Mouse (Mus musculus): ENCODE measurements around the gene Vmn1r30. TPM values are rescaled to one million over a fixed set of nuclear protein-coding genes. Genes with fewer than 3 reads are reported as not detected.

Gene Vmn1r30
- not detected in 2 replicates for polyA plus RNA-seq (2014; fragmentation: Nextera tagmentation; extraction: Ambion mirVana)

DNA sequence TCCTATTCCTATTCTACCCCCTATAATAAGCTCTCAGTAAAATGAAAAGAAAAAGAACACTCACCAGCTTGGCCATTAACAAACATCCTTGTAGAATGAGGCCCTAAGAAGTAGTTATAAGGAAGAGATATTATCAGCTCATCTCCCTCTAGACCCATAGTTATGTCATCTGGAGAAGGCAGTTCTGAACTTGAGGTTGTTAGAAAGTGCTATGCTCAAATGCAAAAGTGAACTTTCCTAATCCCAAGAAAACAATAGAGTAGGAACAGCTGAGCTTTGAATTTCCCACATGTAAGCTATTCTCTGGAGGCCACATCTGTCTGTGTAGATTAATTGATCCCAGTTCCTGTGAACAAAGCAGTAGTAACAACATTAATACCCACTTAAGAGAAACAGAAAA is at the start of gene Vmn1r30:
TSS of gene Vmn1r30 (minus strand) at position 101 of the 400 bp plus-strand sequence.
- DNase-seq (ENCODE audit: low spot score) = no peak
- no peak for ATAC-seq (replicated peaks; ENCODE audit: insufficient number of reproducible peaks, low FRiP score, low TSS enrichment, low read depth)
- no peaks in the 10 kb centered on the region for H3K27me3 ChIP-seq (ENCODE audit: control insufficient read depth, insufficient read depth, low read length)
- no peaks in the 10 kb centered on the region for H3K9me3 ChIP-seq (replicated peaks; ENCODE audit: control insufficient read depth, low read length)
- H3K9ac ChIP-seq (replicated peaks; ENCODE audit: low read length) = no peak within 1 kb of the TSS
- H3K4me3 ChIP-seq (ENCODE audit: low read depth, low read length) = no peak within 1 kb of the TSS
- no peak within 1 kb of the TSS for H3K4me2 ChIP-seq (ENCODE audit: low read depth, low read length)
- no peaks in the 10 kb centered on the region for H3K36me3 ChIP-seq (replicated peaks; ENCODE audit: control insufficient read depth, insufficient read depth, low read depth, low read length)
- H3K4me1 ChIP-seq (ENCODE audit: control insufficient read depth, insufficient read depth, low read length) = no peaks in the 10 kb centered on the region
- no peak within 1 kb of the TSS for H3K27ac ChIP-seq (replicated peaks; ENCODE audit: low read depth, low read length)

GRCm38 (mm10) chr6:58475230-58475629 is 32.0 kb upstream of the Vmn1r30 start, which contains the start of gene Vmn1r31:
Gene Vmn1r31 (minus strand): TSS chr6:58475330.
- Histone ChIP-seq H3K36me3 (replicated peaks; ENCODE audit: control insufficient read depth, insufficient read depth, low read depth, low read length) (no peaks in the 10 kb centered on the region), H3K27ac (replicated peaks; ENCODE audit: low read depth, low read length) (no peak within 1 kb of the TSS), H3K9me3 (replicated peaks; ENCODE audit: control insufficient read depth, low read length) (no peaks in the 10 kb centered on the region), H3K9ac (replicated peaks; ENCODE audit: low read length) (no peak within 1 kb of the TSS), H3K27me3 (ENCODE audit: control insufficient read depth, insufficient read depth, low read length) (no peaks in the 10 kb centered on the region), H3K4me2 (ENCODE audit: low read depth, low read length) (no peak within 1 kb of the TSS), H3K4me1 (ENCODE audit: control insufficient read depth, insufficient read depth, low read length) (no peaks in the 10 kb centered on the region), H3K4me3 (ENCODE audit: low read depth, low read length) (no peak within 1 kb of the TSS)
- no peak for DNase-seq (ENCODE audit: low spot score)
- ATAC-seq (replicated peaks; ENCODE audit: insufficient number of reproducible peaks, low FRiP score, low TSS enrichment, low read depth) = no peak
- WGBS = 78% methylated on average over 1 of the region's 1 CpGs

Other genes with a start within 250 kb of the Vmn1r30 start
- gene Vmn1r27, start 224.6 kb downstream of the Vmn1r30 start, polyA plus RNA-seq (2014; fragmentation: Nextera tagmentation; extraction: Ambion mirVana) = not detected in 2 replicates
- not detected in 2 replicates for gene Vmn1r28, start 181.3 kb downstream of the Vmn1r30 start, polyA plus RNA-seq (2014; fragmentation: Nextera tagmentation; extraction: Ambion mirVana)
- not detected in 2 replicates for gene Vmn1r29, start 141.8 kb downstream of the Vmn1r30 start, polyA plus RNA-seq (2014; fragmentation: Nextera tagmentation; extraction: Ambion mirVana)
- not detected in 2 replicates for gene Vmn1r31, start 31.9 kb upstream of the Vmn1r30 start, polyA plus RNA-seq (2014; fragmentation: Nextera tagmentation; extraction: Ambion mirVana)
- gene Abcg2, start 141.1 kb upstream of the Vmn1r30 start, polyA plus RNA-seq (2014; fragmentation: Nextera tagmentation; extraction: Ambion mirVana) = 59.7 and 66.7 TPM in 2 replicates

Data from embryonic facial prominence, embryonic 11.5 days (tissue).